Mouse (Mus musculus): ENCODE data around the gene Cit. TPM values are rescaled to one million over a fixed set of nuclear protein-coding genes. Genes with fewer than 3 reads are reported as not detected.

Cit gene
- polyA plus RNA-seq, 1 experiment = 14.1 TPM

GRCm38 (mm10) chr5:115997376-115997775, 152.3 kb downstream of the Cit start:
- no peak for DNase-seq
- Histone ChIP-seq H3K27me3 (ENCODE audit: control insufficient read depth, insufficient read depth, low read length) (no peaks in the 10 kb centered on the region), H3K36me3 (ENCODE audit: control insufficient read depth, insufficient read depth, low read length) (no peaks in the 10 kb centered on the region), H3K4me1 (replicated peaks; ENCODE audit: control insufficient read depth, insufficient read depth, low read length) (no peaks in the 10 kb centered on the region), H3K27ac (ENCODE audit: control insufficient read depth, insufficient read depth, low read length) (no peak overlapping the region), H3K4me3 (ENCODE audit: control insufficient read depth, insufficient read depth, low read length) (no peak overlapping the region)
- no peak for TF ChIP-seq POLR2A (IDR thresholded peaks at IDR 0.05; ENCODE audit: control insufficient read depth, extremely low read depth, insufficient read depth, low read length, poor library complexity)
- no peak for TF ChIP-seq CTCF (IDR thresholded peaks at IDR 0.05; ENCODE audit: borderline replicate concordance, control insufficient read depth, extremely low read depth, insufficient read depth, low read length, poor library complexity)
- WGBS = 94% methylated on average over 13 of the region's 13 CpGs

DNA sequence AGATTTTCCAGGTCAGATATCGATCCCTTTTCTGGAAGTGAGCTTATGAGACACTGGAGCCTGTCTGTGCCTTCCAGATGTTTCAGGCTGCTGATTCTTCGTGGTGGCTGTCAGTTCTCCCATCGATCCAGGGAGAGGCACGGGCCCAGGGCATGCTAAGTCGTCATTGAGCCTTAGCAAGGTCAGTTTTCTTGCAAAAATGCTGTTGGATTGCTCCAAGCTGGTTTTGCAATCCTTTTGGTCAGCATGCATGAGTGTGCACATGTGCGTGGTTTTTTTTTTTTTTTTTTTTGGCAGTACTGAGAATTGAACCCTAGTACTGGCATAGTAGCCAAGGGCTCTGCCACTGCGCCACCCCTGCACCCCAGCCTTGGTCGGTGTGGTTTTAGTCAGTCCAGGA, 158.1 kb downstream of the Cit start:
- TF ChIP-seq CTCF (IDR thresholded peaks at IDR 0.05; ENCODE audit: borderline replicate concordance, control insufficient read depth, extremely low read depth, insufficient read depth, low read length, poor library complexity) (no peak), POLR2A (IDR thresholded peaks at IDR 0.05; ENCODE audit: control insufficient read depth, extremely low read depth, insufficient read depth, low read length, poor library complexity) (no peak)
- DNase-seq = no peak
- Histone ChIP-seq H3K4me3 (ENCODE audit: control insufficient read depth, insufficient read depth, low read length) (no peak overlapping the region), H3K27ac (ENCODE audit: control insufficient read depth, insufficient read depth, low read length) (no peak overlapping the region), H3K27me3 (ENCODE audit: control insufficient read depth, insufficient read depth, low read length) (no peaks in the 10 kb centered on the region), H3K4me1 (replicated peaks; ENCODE audit: control insufficient read depth, insufficient read depth, low read length) (no peaks in the 10 kb centered on the region), H3K36me3 (ENCODE audit: control insufficient read depth, insufficient read depth, low read length) (no peaks in the 10 kb centered on the region)
- WGBS = 90% methylated on average over 8 of the region's 8 CpGs

- no peaks in the 10 kb centered on the region for H3K36me3 ChIP-seq (ENCODE audit: control insufficient read depth, insufficient read depth, low read length)
- H3K27me3 ChIP-seq (ENCODE audit: control insufficient read depth, insufficient read depth, low read length) = no peaks in the 10 kb centered on the region
- 90% methylated on average over 13 of the region's 13 CpGs for WGBS
- DNase-seq = no peak
- H3K4me1 ChIP-seq (replicated peaks; ENCODE audit: control insufficient read depth, insufficient read depth, low read length) = no peaks in the 10 kb centered on the region
- H3K27ac ChIP-seq (ENCODE audit: control insufficient read depth, insufficient read depth, low read length) = no peak overlapping the region
- TF ChIP-seq POLR2A (IDR thresholded peaks at IDR 0.05; ENCODE audit: control insufficient read depth, extremely low read depth, insufficient read depth, low read length, poor library complexity) (no peak), CTCF (IDR thresholded peaks at IDR 0.05; ENCODE audit: borderline replicate concordance, control insufficient read depth, extremely low read depth, insufficient read depth, low read length, poor library complexity) (no peak)
- no peak overlapping the region for H3K4me3 ChIP-seq (ENCODE audit: control insufficient read depth, insufficient read depth, low read length)
Measured at GRCm38 (mm10) chr5:116003825-116004224, 158.7 kb downstream of the Cit start.

GRCm38 (mm10) chr5:116004271-116004670, 159.2 kb downstream of the Cit start:
- no peak for TF ChIP-seq CTCF (IDR thresholded peaks at IDR 0.05; ENCODE audit: borderline replicate concordance, control insufficient read depth, extremely low read depth, insufficient read depth, low read length, poor library complexity)
- no peak for TF ChIP-seq POLR2A (IDR thresholded peaks at IDR 0.05; ENCODE audit: control insufficient read depth, extremely low read depth, insufficient read depth, low read length, poor library complexity)
- Histone ChIP-seq H3K27ac (ENCODE audit: control insufficient read depth, insufficient read depth, low read length) (no peak overlapping the region), H3K4me1 (replicated peaks; ENCODE audit: control insufficient read depth, insufficient read depth, low read length) (no peaks in the 10 kb centered on the region), H3K27me3 (ENCODE audit: control insufficient read depth, insufficient read depth, low read length) (no peaks in the 10 kb centered on the region), H3K36me3 (ENCODE audit: control insufficient read depth, insufficient read depth, low read length) (no peaks in the 10 kb centered on the region), H3K4me3 (ENCODE audit: control insufficient read depth, insufficient read depth, low read length) (no peak overlapping the region)
- DNase-seq = no peak
- 97% methylated on average over 10 of the region's 10 CpGs for WGBS

DNA sequence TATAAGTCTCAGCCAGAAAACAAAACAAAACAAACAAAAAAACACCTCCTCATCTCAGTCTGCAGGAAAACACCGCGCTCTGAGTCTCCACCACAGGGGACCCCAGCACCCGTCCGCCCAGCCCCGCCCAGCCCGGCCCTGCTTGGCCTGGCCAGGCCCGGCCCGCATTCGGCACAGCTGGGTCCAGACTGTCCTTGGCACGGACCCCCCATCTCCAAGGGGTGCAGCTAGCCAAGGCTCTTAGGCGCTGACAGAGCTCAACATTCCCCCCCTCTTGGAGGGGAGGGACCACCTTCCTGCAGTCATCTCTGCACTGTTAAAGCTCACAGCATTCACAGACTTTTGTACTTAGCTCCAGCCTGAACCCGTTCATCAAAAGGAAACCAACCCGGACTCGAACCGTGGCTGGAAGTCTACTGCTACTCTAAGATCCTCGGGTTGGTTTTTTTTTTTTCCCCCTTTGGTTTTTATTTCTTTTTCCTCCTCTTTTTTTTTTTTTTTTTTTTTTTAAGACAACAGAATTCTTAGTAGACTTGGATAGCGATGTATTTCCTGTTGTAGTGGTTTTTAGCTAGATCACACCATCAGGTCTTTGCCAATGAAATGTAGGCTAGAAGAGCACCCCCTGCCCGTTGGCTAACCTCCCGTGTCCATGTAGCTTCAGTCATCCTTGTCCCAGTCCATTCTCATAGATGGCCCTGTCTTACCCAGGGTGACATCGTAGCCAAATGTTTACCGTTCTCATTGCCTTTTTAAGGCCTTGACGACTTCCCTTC, 161.4 kb downstream of the Cit start:
- no peak overlapping the region for H3K4me3 ChIP-seq (ENCODE audit: control insufficient read depth, insufficient read depth, low read length)
- H3K36me3 ChIP-seq (ENCODE audit: control insufficient read depth, insufficient read depth, low read length) = no peaks in the 10 kb centered on the region
- DNase-seq = no peak
- H3K27me3 ChIP-seq (ENCODE audit: control insufficient read depth, insufficient read depth, low read length) = no peaks in the 10 kb centered on the region
- H3K27ac ChIP-seq (ENCODE audit: control insufficient read depth, insufficient read depth, low read length) = no peak overlapping the region
- H3K4me1 ChIP-seq (replicated peaks; ENCODE audit: control insufficient read depth, insufficient read depth, low read length) = no peaks in the 10 kb centered on the region
- no peak for TF ChIP-seq CTCF (IDR thresholded peaks at IDR 0.05; ENCODE audit: borderline replicate concordance, control insufficient read depth, extremely low read depth, insufficient read depth, low read length, poor library complexity)
- TF ChIP-seq POLR2A (IDR thresholded peaks at IDR 0.05; ENCODE audit: control insufficient read depth, extremely low read depth, insufficient read depth, low read length, poor library complexity) = no peak
- 89% methylated on average over 22 of the region's 22 CpGs for WGBS

DNA sequence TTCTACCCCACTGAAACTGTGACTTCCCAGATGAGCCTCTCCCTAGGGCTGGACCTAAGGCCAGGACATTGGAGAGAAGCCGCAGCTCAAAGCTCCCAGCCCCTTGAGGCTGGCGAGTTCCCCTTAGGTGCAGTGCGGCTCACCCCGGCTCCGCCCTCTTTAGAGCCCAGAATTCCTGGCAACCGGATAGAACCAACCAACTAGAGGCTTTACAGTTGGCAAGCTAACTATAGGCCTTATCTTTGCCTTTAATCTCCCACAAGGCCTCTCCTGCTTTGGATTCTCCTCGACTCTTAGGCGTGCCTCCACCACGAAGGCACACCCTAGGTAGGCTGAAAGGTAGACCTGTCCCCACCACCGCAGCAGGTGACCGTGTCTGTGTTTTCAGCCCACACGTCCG, 162.6 kb downstream of the Cit start:
- Histone ChIP-seq H3K4me3 (ENCODE audit: control insufficient read depth, insufficient read depth, low read length) (no peak overlapping the region), H3K36me3 (ENCODE audit: control insufficient read depth, insufficient read depth, low read length) (no peaks in the 10 kb centered on the region), H3K4me1 (replicated peaks; ENCODE audit: control insufficient read depth, insufficient read depth, low read length) (no peaks in the 10 kb centered on the region), H3K27ac (ENCODE audit: control insufficient read depth, insufficient read depth, low read length) (no peak overlapping the region), H3K27me3 (ENCODE audit: control insufficient read depth, insufficient read depth, low read length) (no peaks in the 10 kb centered on the region; the same call in 1 of the 2 replicates)
- TF ChIP-seq CTCF (IDR thresholded peaks at IDR 0.05; ENCODE audit: borderline replicate concordance, control insufficient read depth, extremely low read depth, insufficient read depth, low read length, poor library complexity) = no peak
- no peak for TF ChIP-seq POLR2A (IDR thresholded peaks at IDR 0.05; ENCODE audit: control insufficient read depth, extremely low read depth, insufficient read depth, low read length, poor library complexity)
- 95% methylated on average over 13 of the region's 13 CpGs for WGBS
- DNase-seq = no peak
